Mouse (Mus musculus): ENCODE results near the gene Itgb5. TPM values are rescaled to one million over a fixed set of nuclear protein-coding genes. Genes with fewer than 3 reads are reported as not detected.

Gene Itgb5
- polyA plus RNA-seq, 1 experiment from 2014 or later = 28.2 TPM

DNA sequence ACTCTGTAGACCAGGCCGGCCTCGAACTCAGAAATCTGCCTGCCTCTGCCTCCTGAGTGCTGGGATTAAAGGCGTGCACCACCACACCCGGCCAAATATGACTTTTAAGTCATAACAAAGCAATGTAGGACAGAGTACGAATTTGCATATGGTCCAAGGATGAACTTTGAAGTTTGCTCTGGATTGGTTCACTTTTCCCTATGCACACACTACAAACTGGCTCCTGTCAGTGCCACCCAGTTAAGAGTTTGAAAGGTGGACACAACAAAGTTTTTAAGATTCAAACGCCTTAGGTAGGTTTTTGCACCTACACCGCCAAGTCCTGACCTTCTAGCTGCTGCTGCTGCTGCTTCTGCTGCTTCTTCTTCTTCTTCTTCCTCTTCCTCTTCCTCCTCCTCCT is 969 bp upstream of the Itgb5 start:
- no peak for DNase-seq (ENCODE audit: low spot score)
- H3K4me2 ChIP-seq (ENCODE audit: low read depth, low read length, severe bottlenecking) = no peak overlapping the region
- ATAC-seq (replicated peaks; ENCODE audit: low FRiP score) = no peak
- WGBS = 83% methylated on average over 7 of the region's 7 CpGs
- H3K36me3 ChIP-seq (ENCODE audit: control insufficient read depth, insufficient read depth, low read length) = no peaks in the 10 kb centered on the region
- H3K27ac ChIP-seq (ENCODE audit: low read depth, low read length) = no peak overlapping the region
- peaks cover 21% of the 10 kb centered on the region for H3K27me3 ChIP-seq (ENCODE audit: control insufficient read depth, insufficient read depth, low read length)
- peaks cover 4% of the 10 kb centered on the region; the same call in 1 of the 2 replicates for H3K4me1 ChIP-seq (replicated peaks; ENCODE audit: control insufficient read depth, insufficient read depth, low read length)
- H3K4me3 ChIP-seq (ENCODE audit: low read depth, low read length) = no peak overlapping the region
- no peaks in the 10 kb centered on the region for H3K9me3 ChIP-seq (ENCODE audit: control insufficient read depth, low read length)
- no peak overlapping the region for H3K9ac ChIP-seq (ENCODE audit: low read length)

DNA sequence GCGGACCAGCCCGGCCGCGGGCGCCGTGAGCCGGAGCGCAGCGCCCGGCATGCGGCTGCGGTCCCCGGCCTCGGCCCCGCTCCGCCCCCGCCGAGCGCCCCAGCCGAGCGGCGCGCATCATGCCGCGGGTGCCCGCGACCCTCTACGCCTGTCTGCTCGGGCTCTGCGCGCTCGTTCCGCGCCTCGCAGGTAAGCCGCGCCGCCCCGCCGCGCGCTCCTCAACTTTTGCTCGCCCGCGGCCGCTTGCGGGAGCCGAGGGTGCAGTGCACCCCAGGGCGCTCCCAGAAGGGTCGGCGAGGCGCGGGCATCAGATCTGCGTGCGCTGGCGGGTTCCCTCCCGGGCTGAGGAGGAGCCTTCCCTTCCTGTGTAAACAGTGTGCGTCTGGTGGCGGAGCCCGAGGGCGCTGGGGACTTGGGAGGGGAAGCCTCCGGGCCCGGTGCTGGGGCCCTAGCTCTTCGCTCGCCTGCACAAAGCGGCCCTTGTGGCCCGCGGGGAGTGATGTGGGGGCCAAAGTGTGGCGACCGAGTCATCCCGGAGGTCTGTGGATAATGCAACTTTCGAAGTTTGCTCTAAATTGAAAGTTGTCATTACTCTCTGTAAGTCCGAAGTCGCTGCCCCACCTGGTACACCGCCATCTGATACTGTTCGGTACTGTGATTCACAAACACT is 512 bp downstream of the Itgb5 start:
- Histone ChIP-seq H3K4me2 (ENCODE audit: low read depth, low read length, severe bottlenecking) (peak overlapping the region; percentile 100), H3K27me3 (ENCODE audit: control insufficient read depth, insufficient read depth, low read length) (peaks cover 24% of the 10 kb centered on the region), H3K9me3 (ENCODE audit: control insufficient read depth, low read length) (no peaks in the 10 kb centered on the region), H3K36me3 (ENCODE audit: control insufficient read depth, insufficient read depth, low read length) (no peaks in the 10 kb centered on the region), H3K4me1 (replicated peaks; ENCODE audit: control insufficient read depth, insufficient read depth, low read length) (peaks cover 12% of the 10 kb centered on the region), H3K27ac (ENCODE audit: low read depth, low read length) (no peak overlapping the region), H3K4me3 (ENCODE audit: low read depth, low read length) (peak overlapping the region; percentile 75), H3K9ac (ENCODE audit: low read length) (peak overlapping the region; percentile 66)
- WGBS = under 1% methylated on average over 70 of the region's 76 CpGs
- ATAC-seq (replicated peaks; ENCODE audit: low FRiP score) = peak; percentile 31; the same call in 1 of the 2 replicates
- DNase-seq (ENCODE audit: low spot score) = peak; percentile 78

DNA sequence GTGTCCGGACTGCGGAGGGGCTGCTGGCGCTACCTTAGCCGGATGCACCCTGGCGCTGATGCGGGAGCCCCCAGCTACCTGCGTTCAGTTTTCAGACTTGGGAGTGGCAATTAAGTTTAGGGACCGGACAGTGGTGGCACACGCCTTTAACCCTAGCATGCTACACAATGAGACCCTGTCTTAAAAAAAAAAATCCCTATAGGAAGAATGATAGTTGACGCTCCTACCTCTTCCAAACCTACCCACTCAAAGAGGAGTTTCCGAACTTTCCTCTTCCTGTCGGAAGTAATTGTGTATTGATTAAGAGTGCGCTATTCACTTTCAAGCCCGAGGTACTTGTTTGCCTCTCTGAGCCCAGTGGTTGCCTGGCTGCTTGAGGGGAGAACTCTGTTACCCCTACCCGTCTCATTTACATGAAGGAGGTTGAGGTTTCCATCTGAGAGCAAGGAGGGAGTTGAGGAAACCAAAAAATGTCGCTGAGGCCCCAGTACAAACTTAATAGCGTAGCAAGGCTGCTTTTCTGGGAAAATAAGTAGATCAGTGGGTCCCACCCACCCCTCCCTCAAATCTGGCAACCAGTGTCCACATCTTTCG is 1.1 kb downstream of the Itgb5 start:
- Histone ChIP-seq H3K36me3 (ENCODE audit: control insufficient read depth, insufficient read depth, low read length) (no peaks in the 10 kb centered on the region), H3K9me3 (ENCODE audit: control insufficient read depth, low read length) (no peaks in the 10 kb centered on the region), H3K4me2 (ENCODE audit: low read depth, low read length, severe bottlenecking) (peak overlapping the region; percentile 100), H3K27me3 (ENCODE audit: control insufficient read depth, insufficient read depth, low read length) (peaks cover 30% of the 10 kb centered on the region), H3K4me3 (ENCODE audit: low read depth, low read length) (peak overlapping the region; percentile 75), H3K4me1 (replicated peaks; ENCODE audit: control insufficient read depth, insufficient read depth, low read length) (peaks cover 12% of the 10 kb centered on the region), H3K27ac (ENCODE audit: low read depth, low read length) (no peak overlapping the region), H3K9ac (ENCODE audit: low read length) (peak overlapping the region; percentile 66)
- DNase-seq (ENCODE audit: low spot score) (no peak), ATAC-seq (replicated peaks; ENCODE audit: low FRiP score) (no peak)
- 3% methylated on average over 18 of the region's 18 CpGs for WGBS

DNA sequence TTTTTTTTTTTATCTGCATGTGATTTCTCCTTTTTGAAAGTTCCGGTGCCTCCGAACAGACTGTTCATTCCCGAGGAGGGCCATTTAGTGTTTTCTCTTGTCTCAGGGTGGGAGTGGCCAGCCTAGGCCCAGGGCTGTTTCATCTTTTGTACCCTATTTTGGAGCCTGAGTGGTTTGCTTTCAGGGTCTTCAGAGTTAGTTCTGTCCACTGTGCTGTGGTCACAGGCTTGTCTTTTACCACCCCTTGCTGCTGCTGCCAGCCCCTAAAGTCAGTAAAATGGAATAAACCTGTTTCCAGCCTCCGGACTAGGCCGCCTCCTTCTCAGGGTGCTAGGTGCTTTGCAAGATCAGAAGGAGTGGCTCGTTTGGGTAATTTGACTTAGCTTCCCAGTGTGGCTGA is 2.6 kb downstream of the Itgb5 start:
- H3K4me2 ChIP-seq (ENCODE audit: low read depth, low read length, severe bottlenecking) = no peak overlapping the region
- no peaks in the 10 kb centered on the region for H3K36me3 ChIP-seq (ENCODE audit: control insufficient read depth, insufficient read depth, low read length)
- peaks cover 12% of the 10 kb centered on the region for H3K4me1 ChIP-seq (replicated peaks; ENCODE audit: control insufficient read depth, insufficient read depth, low read length)
- no peaks in the 10 kb centered on the region for H3K9me3 ChIP-seq (ENCODE audit: control insufficient read depth, low read length)
- 53% methylated on average over 6 of the region's 6 CpGs for WGBS
- no peak overlapping the region for H3K9ac ChIP-seq (ENCODE audit: low read length)
- peaks cover 30% of the 10 kb centered on the region for H3K27me3 ChIP-seq (ENCODE audit: control insufficient read depth, insufficient read depth, low read length)
- H3K27ac ChIP-seq (ENCODE audit: low read depth, low read length) = no peak overlapping the region
- DNase-seq (ENCODE audit: low spot score) = no peak
- H3K4me3 ChIP-seq (ENCODE audit: low read depth, low read length) = no peak overlapping the region
- ATAC-seq (replicated peaks; ENCODE audit: low FRiP score) = no peak

DNA sequence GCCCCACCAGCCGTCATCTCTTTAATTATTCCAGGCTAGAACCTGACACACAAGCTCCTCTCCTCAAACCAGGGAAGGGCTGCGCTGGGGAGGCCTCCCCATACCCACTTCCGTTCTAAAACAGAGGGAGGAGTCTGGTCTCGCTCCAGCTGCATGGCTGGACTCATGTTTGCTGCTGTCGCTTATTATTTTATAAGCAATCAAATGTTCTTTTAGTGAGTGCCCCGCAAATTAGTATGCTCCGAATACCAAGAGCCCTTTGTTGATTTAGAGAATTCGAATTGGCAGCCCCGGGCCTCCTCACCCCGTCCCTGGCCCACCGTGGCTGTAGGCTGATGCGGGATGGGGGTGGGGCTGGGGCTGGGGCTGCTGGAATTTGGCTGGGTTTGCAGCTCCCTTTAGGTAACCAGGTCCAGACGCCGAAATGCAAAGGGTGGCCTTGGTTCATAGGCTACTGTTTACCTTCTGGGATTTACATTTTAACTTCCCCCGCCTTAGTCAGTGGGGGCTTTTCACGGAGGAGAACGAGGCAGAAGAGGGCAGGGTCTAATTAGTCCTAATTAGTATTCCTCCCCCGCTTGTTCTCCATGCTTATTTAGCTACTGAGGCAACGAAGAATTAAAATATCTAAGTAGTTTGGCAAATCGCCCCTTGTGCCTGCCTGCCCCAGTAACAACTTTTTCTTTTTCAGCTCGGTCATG is 3.4 kb downstream of the Itgb5 start:
- Histone ChIP-seq H3K4me1 (replicated peaks; ENCODE audit: control insufficient read depth, insufficient read depth, low read length) (peaks cover 12% of the 10 kb centered on the region), H3K9ac (ENCODE audit: low read length) (no peak overlapping the region; the same call in 1 of the 2 replicates), H3K27me3 (ENCODE audit: control insufficient read depth, insufficient read depth, low read length) (peaks cover 29% of the 10 kb centered on the region), H3K9me3 (ENCODE audit: control insufficient read depth, low read length) (no peaks in the 10 kb centered on the region), H3K36me3 (ENCODE audit: control insufficient read depth, insufficient read depth, low read length) (no peaks in the 10 kb centered on the region), H3K27ac (ENCODE audit: low read depth, low read length) (0 out of 2 replicates have a peak overlapping the region, but pooled peaks have one; percentile 1), H3K4me3 (ENCODE audit: low read depth, low read length) (peak overlapping the region; percentile 17), H3K4me2 (ENCODE audit: low read depth, low read length, severe bottlenecking) (peak overlapping the region; percentile 55)
- 2% methylated on average over 21 of the region's 21 CpGs for WGBS
- ATAC-seq (replicated peaks; ENCODE audit: low FRiP score) = peak; percentile 82
- peak; percentile 84 for DNase-seq (ENCODE audit: low spot score)

DNA sequence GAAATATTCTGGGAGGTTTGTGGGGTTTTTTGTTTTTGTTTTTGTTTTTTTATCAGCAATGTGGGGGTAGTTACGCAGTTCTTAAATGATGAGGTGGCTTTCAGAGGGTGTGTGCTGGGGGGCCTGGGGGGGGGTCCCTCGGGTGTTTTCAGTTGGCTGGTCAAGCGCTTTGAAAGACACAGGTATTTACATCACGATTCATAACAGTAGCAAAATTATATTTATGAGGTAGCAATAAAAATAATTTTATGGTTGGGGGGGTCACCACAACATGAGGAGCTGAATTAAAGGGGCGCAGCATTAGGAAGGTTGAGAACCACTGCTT is 3.9 kb downstream of the Itgb5 start:
- Histone ChIP-seq H3K9me3 (ENCODE audit: control insufficient read depth, low read length) (no peaks in the 10 kb centered on the region), H3K4me3 (ENCODE audit: low read depth, low read length) (peak overlapping the region; percentile 19; the same call in 1 of the 2 replicates), H3K36me3 (ENCODE audit: control insufficient read depth, insufficient read depth, low read length) (no peaks in the 10 kb centered on the region), H3K27ac (ENCODE audit: low read depth, low read length) (0 out of 2 replicates have a peak overlapping the region, but pooled peaks have one; percentile 1), H3K4me1 (replicated peaks; ENCODE audit: control insufficient read depth, insufficient read depth, low read length) (peaks cover 12% of the 10 kb centered on the region), H3K9ac (ENCODE audit: low read length) (no peak overlapping the region; the same call in 1 of the 2 replicates), H3K4me2 (ENCODE audit: low read depth, low read length, severe bottlenecking) (peak overlapping the region; percentile 55), H3K27me3 (ENCODE audit: control insufficient read depth, insufficient read depth, low read length) (peaks cover 28% of the 10 kb centered on the region)
- 5% methylated on average over 5 of the region's 5 CpGs for WGBS
- ATAC-seq (replicated peaks; ENCODE audit: low FRiP score) (no peak), DNase-seq (ENCODE audit: low spot score) (no peak)

DNA sequence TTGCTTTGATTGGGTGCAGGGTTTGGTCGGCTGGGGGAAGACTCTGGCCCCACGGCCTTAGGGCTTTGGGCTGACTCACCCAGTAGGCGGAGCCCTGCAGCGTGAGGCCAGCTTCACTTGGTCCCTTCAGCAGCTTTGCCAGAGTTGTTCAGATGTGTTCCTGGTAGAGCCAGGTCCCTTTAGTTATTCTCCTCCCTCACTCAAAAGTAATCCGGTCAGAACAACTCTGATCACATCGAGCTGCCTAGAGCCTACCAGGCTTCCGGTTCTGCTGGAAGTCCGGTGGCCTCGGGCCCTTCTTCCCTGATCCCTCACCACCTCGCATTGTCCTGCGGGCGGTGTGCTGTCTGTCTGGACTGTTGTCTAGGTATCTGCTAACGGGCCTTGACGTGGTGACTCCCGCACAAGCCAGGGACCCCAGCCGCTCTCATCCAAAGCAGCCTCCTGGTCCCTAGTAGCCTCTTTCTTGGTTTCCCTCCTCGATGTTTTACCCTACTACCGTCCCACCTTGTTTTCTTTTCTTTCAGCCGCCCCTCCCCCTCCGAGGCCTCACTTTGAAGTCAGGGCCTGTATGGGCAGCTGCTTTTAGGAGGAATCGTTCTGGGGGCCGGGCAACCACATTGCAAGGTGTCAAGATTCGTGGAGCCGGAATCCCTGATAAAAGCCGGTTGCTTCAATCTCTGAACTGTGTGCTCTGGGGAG is 4.5 kb downstream of the Itgb5 start:
- peak overlapping the region; percentile 55 for H3K4me2 ChIP-seq (ENCODE audit: low read depth, low read length, severe bottlenecking)
- peaks cover 12% of the 10 kb centered on the region for H3K4me1 ChIP-seq (replicated peaks; ENCODE audit: control insufficient read depth, insufficient read depth, low read length)
- no peaks in the 10 kb centered on the region for H3K9me3 ChIP-seq (ENCODE audit: control insufficient read depth, low read length)
- H3K27ac ChIP-seq (ENCODE audit: low read depth, low read length) = peak overlapping the region; percentile 50; the same call in 1 of the 2 replicates
- no peaks in the 10 kb centered on the region for H3K36me3 ChIP-seq (ENCODE audit: control insufficient read depth, insufficient read depth, low read length)
- peaks cover 27% of the 10 kb centered on the region for H3K27me3 ChIP-seq (ENCODE audit: control insufficient read depth, insufficient read depth, low read length)
- DNase-seq (ENCODE audit: low spot score) (peak; percentile 79), ATAC-seq (replicated peaks; ENCODE audit: low FRiP score) (peak; percentile 47; the same call in 1 of the 2 replicates)
- 1% methylated on average over 25 of the region's 25 CpGs for WGBS
- H3K9ac ChIP-seq (ENCODE audit: low read length) = peak overlapping the region; percentile 45
- H3K4me3 ChIP-seq (ENCODE audit: low read depth, low read length) = peak overlapping the region; percentile 19

DNA sequence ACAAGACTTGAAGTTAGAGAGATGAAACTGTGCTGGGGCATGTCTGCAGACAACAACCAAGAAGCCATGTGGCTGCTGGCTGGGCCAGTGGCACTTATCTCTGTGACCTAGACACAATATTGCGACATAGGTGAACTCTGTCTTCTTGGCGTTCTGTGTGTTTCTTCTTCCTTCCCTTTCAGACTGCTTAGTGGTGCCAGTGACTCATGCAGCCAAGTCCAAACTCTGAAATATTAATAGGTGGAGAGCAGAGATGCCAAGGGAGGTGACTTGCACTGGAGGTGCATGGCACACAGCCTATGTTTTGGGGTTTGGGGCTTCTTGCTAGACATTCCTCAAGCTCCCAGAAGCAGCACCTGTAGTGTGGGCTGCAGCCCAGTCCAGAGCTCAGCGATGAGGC is 7.2 kb downstream of the Itgb5 start:
- 89% methylated on average over 3 of the region's 3 CpGs for WGBS
- no peak for ATAC-seq (replicated peaks; ENCODE audit: low FRiP score)
- H3K9me3 ChIP-seq (ENCODE audit: control insufficient read depth, low read length) = no peaks in the 10 kb centered on the region

More for the DNA sequence above, 7.2 kb downstream of the Itgb5 start:
- H3K9ac ChIP-seq (ENCODE audit: low read length) = no peak overlapping the region
- no peak for DNase-seq (ENCODE audit: low spot score)
- no peaks in the 10 kb centered on the region for H3K36me3 ChIP-seq (ENCODE audit: control insufficient read depth, insufficient read depth, low read length)
- no peak overlapping the region for H3K4me3 ChIP-seq (ENCODE audit: low read depth, low read length)
- H3K27ac ChIP-seq (ENCODE audit: low read depth, low read length) = no peak overlapping the region
- peaks cover 9% of the 10 kb centered on the region for H3K4me1 ChIP-seq (replicated peaks; ENCODE audit: control insufficient read depth, insufficient read depth, low read length)
- no peak overlapping the region for H3K4me2 ChIP-seq (ENCODE audit: low read depth, low read length, severe bottlenecking)
- H3K27me3 ChIP-seq (ENCODE audit: control insufficient read depth, insufficient read depth, low read length) = peaks cover 12% of the 10 kb centered on the region; the same call in 1 of the 2 replicates
